Mouse (Mus musculus): ENCODE data around the gene Uchl1.
A peak's percentile ranks its signal among the peaks of the same experiment; 100 is the strongest.

The Uchl1 gene

GRCm38 (mm10) chr5:66710445-66711019 is 34.6 kb downstream of the Uchl1 start:
- DNase-seq: peak in 1 of 2 experiments; percentile 19

GRCm38 (mm10) chr5:66712801-66713200 is 36.9 kb downstream of the Uchl1 start:
- no peak for DNase-seq

- DNase-seq: no peak
Measured at GRCm38 (mm10) chr5:66715498-66715931, 39.6 kb downstream of the Uchl1 start.

GRCm38 (mm10) chr5:66717931-66718330 is 42.0 kb downstream of the Uchl1 start:
- no peak for DNase-seq

GRCm38 (mm10) chr5:66718413-66718812 is 42.5 kb downstream of the Uchl1 start:
- DNase-seq: no peak

GRCm38 (mm10) chr5:66718880-66719279 is 43.0 kb downstream of the Uchl1 start:
- DNase-seq: no peak

- DNase-seq: no peak
Measured at GRCm38 (mm10) chr5:66720921-66721320, 45.0 kb downstream of the Uchl1 start.

- no peak for DNase-seq
Measured at GRCm38 (mm10) chr5:66722586-66722985, 46.7 kb downstream of the Uchl1 start.

- no peak for DNase-seq
Measured at GRCm38 (mm10) chr5:66723037-66723436, 47.1 kb downstream of the Uchl1 start.

- DNase-seq: no peak
Measured at GRCm38 (mm10) chr5:66723626-66724025, 47.7 kb downstream of the Uchl1 start.

GRCm38 (mm10) chr5:66729306-66729705 is 53.4 kb downstream of the Uchl1 start:
- no peak for DNase-seq

- DNase-seq: peak; percentile 21 to 39
Measured at GRCm38 (mm10) chr5:66730621-66731301, 54.9 kb downstream of the Uchl1 start.

- DNase-seq: no peak
Measured at GRCm38 (mm10) chr5:66731302-66731697, 55.4 kb downstream of the Uchl1 start.

- DNase-seq: no peak
Measured at GRCm38 (mm10) chr5:66733556-66733955, 57.7 kb downstream of the Uchl1 start.

All from cerebellum, postnatal 25 days (tissue).